Mouse (Mus musculus): ENCODE measurements around the gene Sltm.

The Sltm gene

DNA sequence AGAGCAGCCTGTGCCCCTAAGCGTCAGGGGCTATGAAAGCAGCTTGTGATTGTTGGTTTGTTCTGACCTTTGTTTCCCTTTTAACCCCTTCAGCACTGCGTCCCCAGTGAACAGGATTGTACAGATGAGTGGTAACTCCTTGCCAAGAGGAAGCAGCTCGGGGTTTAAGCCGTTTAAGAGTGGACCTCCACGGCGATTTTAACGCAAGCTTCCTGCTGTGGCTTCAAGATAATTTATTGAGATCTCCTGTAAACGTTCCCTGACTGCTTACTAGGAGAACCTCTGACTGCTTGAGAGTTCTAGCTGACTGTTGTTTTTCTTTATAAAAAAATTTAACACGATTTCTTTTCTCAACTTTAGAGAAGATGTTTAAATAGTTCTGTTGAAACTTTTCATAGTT lies 48.9 kb downstream of the Sltm start:
- Histone ChIP-seq H3K36me3 (ENCODE audit: insufficient read depth, low read length) (peaks cover 93% of the 10 kb centered on the region), H3K27me3 (ENCODE audit: insufficient read depth, low read length) (no peaks in the 10 kb centered on the region), H3K4me1 (replicated peaks; ENCODE audit: low read depth, low read length) (no peaks in the 10 kb centered on the region), H3K4me3 (replicated peaks; ENCODE audit: low read length) (no peak overlapping the region), H3K9me3 (ENCODE audit: low read length) (no peaks in the 10 kb centered on the region)
- TF ChIP-seq CTCF (conservative IDR thresholded peaks at IDR 0.05; ENCODE audit: low read length) (no peak), POU5F1 (IDR thresholded peaks at IDR 0.05; ENCODE audit: borderline replicate concordance, low read length) (no peak), NANOG (IDR thresholded peaks at IDR 0.05; ENCODE audit: borderline replicate concordance, low read length) (no peak)

DNA sequence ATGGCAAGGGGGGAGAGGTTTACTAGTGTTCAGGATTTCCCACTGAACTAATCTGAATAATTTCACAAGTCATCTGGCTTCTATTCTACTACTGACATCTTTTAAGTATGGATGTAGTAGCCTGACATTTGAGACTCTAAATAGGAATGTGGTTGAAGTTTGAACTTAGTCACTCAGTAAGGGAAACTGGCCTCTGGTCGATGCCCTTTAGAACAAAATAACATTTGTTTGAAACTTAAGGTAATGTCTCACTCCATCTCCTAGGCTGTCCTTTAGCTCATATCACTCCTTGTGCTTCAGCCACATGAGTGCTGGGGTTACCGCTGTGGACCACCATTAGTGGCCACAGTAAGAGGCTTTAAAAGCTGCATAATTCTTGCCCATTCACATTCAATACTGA lies 55.7 kb downstream of the Sltm start:
- H3K27me3 ChIP-seq (ENCODE audit: insufficient read depth, low read length): no peaks in the 10 kb centered on the region
- no peaks in the 10 kb centered on the region for H3K9me3 ChIP-seq (ENCODE audit: low read length)
- no peak for TF ChIP-seq NANOG (IDR thresholded peaks at IDR 0.05; ENCODE audit: borderline replicate concordance, low read length)
- TF ChIP-seq POU5F1 (IDR thresholded peaks at IDR 0.05; ENCODE audit: borderline replicate concordance, low read length): no peak
- TF ChIP-seq CTCF (conservative IDR thresholded peaks at IDR 0.05; ENCODE audit: low read length): no peak
- no peak overlapping the region for H3K4me3 ChIP-seq (replicated peaks; ENCODE audit: low read length)
- H3K4me1 ChIP-seq (replicated peaks; ENCODE audit: low read depth, low read length): peaks cover 10% of the 10 kb centered on the region; the same call in 1 of the 2 replicates
- peaks cover 43% of the 10 kb centered on the region for H3K36me3 ChIP-seq (ENCODE audit: insufficient read depth, low read length)

DNA sequence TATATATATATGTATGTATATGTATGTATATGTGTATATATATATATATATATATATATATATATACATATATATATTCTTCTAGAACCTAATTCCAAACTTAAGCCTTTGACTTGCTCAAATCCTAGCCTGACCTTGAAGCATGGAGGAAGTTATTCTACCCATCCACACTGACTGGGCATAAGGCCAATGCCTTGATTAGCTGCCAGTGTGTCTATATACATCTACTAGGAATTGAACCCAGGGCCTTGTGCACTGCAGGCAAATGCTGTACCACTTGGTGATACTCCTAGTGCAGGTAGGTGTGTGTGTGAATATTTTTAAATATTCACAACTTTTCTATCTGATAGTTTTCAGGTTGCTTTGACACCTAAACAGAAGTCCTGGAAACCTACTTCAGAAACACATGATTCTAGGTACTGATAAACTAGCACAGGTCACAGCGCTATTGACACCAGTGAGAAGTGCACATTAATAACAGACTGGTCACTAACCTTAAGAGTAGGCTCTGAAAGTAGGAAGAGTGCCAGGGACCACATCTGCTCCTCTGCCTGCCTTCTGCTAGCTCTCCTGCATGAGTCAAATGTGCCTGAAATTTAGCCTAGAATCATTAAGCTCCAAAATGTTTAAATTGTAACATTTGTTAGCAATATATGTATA lies 59.8 kb downstream of the Sltm start:
- no peak for TF ChIP-seq CTCF (conservative IDR thresholded peaks at IDR 0.05; ENCODE audit: low read length)
- no peak for TF ChIP-seq POU5F1 (IDR thresholded peaks at IDR 0.05; ENCODE audit: borderline replicate concordance, low read length)
- no peak for TF ChIP-seq NANOG (IDR thresholded peaks at IDR 0.05; ENCODE audit: borderline replicate concordance, low read length)
- H3K27me3 ChIP-seq (ENCODE audit: insufficient read depth, low read length): no peaks in the 10 kb centered on the region

DNA sequence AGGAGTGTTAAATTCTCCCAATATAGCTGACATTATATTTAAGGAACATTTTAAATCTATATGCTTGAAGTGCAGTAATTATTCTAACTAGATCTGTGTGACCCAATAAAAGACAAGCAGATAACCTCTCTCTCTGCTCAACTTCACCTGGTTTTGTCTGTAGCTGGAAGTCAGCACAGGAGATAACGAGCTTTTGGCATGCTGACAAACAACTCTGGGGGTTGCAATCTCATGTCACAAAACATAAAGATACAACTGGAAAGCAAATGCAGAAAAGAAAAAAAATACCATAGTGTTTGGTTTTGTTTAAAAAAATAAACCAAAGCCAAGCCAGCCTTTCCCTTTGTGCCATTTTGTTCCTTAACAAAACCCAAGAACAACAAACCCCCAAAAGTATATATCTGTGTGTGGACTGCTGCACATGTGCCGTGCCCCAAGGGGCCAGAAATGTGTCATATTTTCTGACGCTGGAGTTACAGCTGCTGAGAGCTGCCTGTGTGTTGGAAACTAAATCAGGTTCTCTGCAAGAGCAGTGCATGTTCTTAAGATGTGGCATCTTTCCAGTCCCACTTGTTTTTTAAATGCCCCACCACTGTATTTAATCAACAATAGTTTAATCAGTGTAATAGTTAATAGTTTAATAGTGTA lies 68.6 kb downstream of the Sltm start:
- H3K4me1 ChIP-seq (replicated peaks; ENCODE audit: low read depth, low read length): no peaks in the 10 kb centered on the region
- no peak overlapping the region for H3K4me3 ChIP-seq (replicated peaks; ENCODE audit: low read length)
- H3K9me3 ChIP-seq (ENCODE audit: low read length): no peaks in the 10 kb centered on the region
- no peak for TF ChIP-seq POU5F1 (IDR thresholded peaks at IDR 0.05; ENCODE audit: borderline replicate concordance, low read length)
- TF ChIP-seq CTCF (conservative IDR thresholded peaks at IDR 0.05; ENCODE audit: low read length): no peak
- no peak for TF ChIP-seq NANOG (IDR thresholded peaks at IDR 0.05; ENCODE audit: borderline replicate concordance, low read length)
- no peaks in the 10 kb centered on the region for H3K36me3 ChIP-seq (ENCODE audit: insufficient read depth, low read length)
- H3K27me3 ChIP-seq (ENCODE audit: insufficient read depth, low read length): no peaks in the 10 kb centered on the region

More for the DNA sequence above, 59.8 kb downstream of the Sltm start:
- Histone ChIP-seq H3K9me3 (ENCODE audit: low read length) (no peaks in the 10 kb centered on the region), H3K4me1 (replicated peaks; ENCODE audit: low read depth, low read length) (peaks cover 10% of the 10 kb centered on the region; the same call in 1 of the 2 replicates), H3K36me3 (ENCODE audit: insufficient read depth, low read length) (peaks cover 18% of the 10 kb centered on the region; the same call in 1 of the 2 replicates), H3K4me3 (replicated peaks; ENCODE audit: low read length) (no peak overlapping the region)

DNA sequence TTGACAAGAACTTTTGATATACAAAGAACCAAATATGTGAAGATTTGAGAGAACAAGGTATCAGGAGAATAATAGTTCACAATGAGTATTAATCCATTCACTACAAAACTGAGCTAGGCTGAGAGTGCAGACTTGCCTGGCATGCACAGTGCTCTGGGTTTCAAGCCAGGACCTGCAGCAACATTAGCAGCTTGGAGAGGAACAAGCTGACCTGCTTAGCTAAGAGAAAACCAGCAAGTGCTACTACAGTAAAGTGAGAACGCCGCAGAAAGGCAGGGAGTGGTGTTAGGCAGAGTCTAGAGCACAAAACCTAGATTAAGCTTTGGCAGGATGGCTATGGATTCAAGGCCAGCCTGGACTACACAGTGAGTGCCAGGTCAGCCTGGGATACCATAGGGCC lies 87.2 kb downstream of the Sltm start:
- Histone ChIP-seq H3K36me3 (ENCODE audit: insufficient read depth, low read length) (no peaks in the 10 kb centered on the region), H3K4me1 (replicated peaks; ENCODE audit: low read depth, low read length) (0 out of 2 replicates have a peak, but pooled peaks cover 4% of the 10 kb centered on the region), H3K4me3 (replicated peaks; ENCODE audit: low read length) (no peak overlapping the region), H3K9me3 (ENCODE audit: low read length) (no peaks in the 10 kb centered on the region), H3K27me3 (ENCODE audit: insufficient read depth, low read length) (no peaks in the 10 kb centered on the region)
- TF ChIP-seq POU5F1 (IDR thresholded peaks at IDR 0.05; ENCODE audit: borderline replicate concordance, low read length) (no peak), CTCF (conservative IDR thresholded peaks at IDR 0.05; ENCODE audit: low read length) (no peak), NANOG (IDR thresholded peaks at IDR 0.05; ENCODE audit: borderline replicate concordance, low read length) (no peak)

DNA sequence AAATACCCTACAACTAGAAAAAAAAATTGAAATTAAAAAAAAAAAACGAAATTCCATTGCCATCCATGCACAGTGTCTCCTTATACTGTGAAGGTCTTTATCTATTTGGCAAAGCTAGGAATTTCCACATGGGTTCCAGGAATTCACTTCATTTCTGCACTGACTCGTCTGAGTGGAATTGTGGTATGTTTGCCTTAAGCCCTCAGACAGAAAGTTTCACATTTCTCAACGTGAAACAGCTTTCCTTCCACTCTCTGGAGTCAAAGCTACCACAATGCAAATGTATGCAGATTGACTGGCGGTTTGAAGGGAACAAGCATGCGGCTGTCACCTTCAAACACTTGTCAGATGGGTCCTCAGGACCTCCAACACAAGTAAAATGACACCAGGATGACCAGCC lies 89.1 kb downstream of the Sltm start:
- Histone ChIP-seq H3K4me3 (replicated peaks; ENCODE audit: low read length) (no peak overlapping the region), H3K4me1 (replicated peaks; ENCODE audit: low read depth, low read length) (0 out of 2 replicates have a peak, but pooled peaks cover 4% of the 10 kb centered on the region), H3K27me3 (ENCODE audit: insufficient read depth, low read length) (no peaks in the 10 kb centered on the region), H3K36me3 (ENCODE audit: insufficient read depth, low read length) (no peaks in the 10 kb centered on the region), H3K9me3 (ENCODE audit: low read length) (no peaks in the 10 kb centered on the region)
- TF ChIP-seq CTCF (conservative IDR thresholded peaks at IDR 0.05; ENCODE audit: low read length): no peak
- no peak for TF ChIP-seq NANOG (IDR thresholded peaks at IDR 0.05; ENCODE audit: borderline replicate concordance, low read length)
- TF ChIP-seq POU5F1 (IDR thresholded peaks at IDR 0.05; ENCODE audit: borderline replicate concordance, low read length): no peak

DNA sequence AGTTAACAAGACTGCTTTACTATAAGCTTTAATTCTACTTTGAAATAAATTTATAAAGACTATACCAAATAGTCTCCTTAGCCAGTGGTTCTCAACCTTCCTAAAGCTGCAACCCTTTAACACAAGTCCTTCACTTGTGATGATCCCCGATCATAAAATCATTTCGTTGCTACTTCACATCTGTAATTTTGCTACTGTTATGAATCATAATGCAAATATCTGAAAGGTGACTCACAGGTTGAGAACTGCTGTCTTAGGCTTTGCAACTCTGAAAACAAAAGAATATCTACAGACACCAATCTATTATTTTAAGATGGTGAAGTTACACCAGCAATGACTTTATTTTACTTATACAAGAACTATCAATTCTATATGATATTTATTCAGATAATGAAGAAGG lies 94.2 kb downstream of the Sltm start:
- TF ChIP-seq POU5F1 (IDR thresholded peaks at IDR 0.05; ENCODE audit: borderline replicate concordance, low read length) (no peak), NANOG (IDR thresholded peaks at IDR 0.05; ENCODE audit: borderline replicate concordance, low read length) (no peak), CTCF (conservative IDR thresholded peaks at IDR 0.05; ENCODE audit: low read length) (no peak)
- H3K9me3 ChIP-seq (ENCODE audit: low read length): peaks cover 2% of the 10 kb centered on the region
- H3K27me3 ChIP-seq (ENCODE audit: insufficient read depth, low read length): no peaks in the 10 kb centered on the region
- no peaks in the 10 kb centered on the region for H3K36me3 ChIP-seq (ENCODE audit: insufficient read depth, low read length)
- 0 out of 2 replicates have a peak, but pooled peaks cover 1% of the 10 kb centered on the region for H3K4me1 ChIP-seq (replicated peaks; ENCODE audit: low read depth, low read length)
- H3K4me3 ChIP-seq (replicated peaks; ENCODE audit: low read length): no peak overlapping the region
